In the genomic region with DNA sequence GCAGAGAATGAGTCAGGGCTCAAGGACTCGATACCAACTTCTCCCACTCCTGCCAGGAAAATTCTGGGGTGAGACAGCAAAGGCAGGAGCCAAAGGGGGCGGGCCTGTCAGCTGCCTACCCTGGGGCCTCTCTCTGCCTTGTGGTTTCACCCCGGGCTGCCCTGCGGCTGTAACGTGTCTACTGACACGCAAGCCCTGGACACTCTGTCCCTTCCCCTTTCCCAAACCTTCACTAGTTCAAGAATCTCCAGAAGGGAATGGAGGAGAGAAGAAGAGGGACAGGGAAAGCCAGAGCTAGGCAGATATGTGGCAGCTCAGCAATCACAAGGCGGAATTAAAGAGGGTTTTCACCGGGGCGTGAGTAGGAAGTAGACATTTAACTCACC, we compare ENCODE assay signal across 7 mouse cellular contexts. TPM values are rescaled to one million over a fixed set of nuclear protein-coding genes. Genes with fewer than 3 reads are reported as not detected.
DNase-seq lines count a peak whose midpoint lies in the region; ATAC-seq and TF ChIP-seq lines count a peak whose summit lies in the region.

No protein-coding gene starts in this region.

- ATAC-seq in heart, postnatal 0 days (ENCODE audit: insufficient read depth, low read depth): peak; percentile 78
- ATAC-seq in lung, embryonic 16.5 days (ENCODE audit: low read depth): peak; percentile 90
- peak; percentile 40 for ATAC-seq in neutrophil, adult 5-6 weeks (ENCODE audit: extremely low read depth, insufficient number of reproducible peaks, low FRiP score, poor library complexity, severe bottlenecking)

- H3K9me3 ChIP-seq in MEL (replicated peaks; ENCODE audit: insufficient read depth, low read length): no peaks in the 10 kb centered on the region
- H3K9me3 ChIP-seq in heart, postnatal 0 days (replicated peaks; ENCODE audit: control insufficient read depth, low read length): no peaks in the 10 kb centered on the region
- H3K9me3 ChIP-seq in lung, embryonic 16.5 days (ENCODE audit: control insufficient read depth, low read length): no peaks in the 10 kb centered on the region

- TF ChIP-seq EP300 in MEL (IDR thresholded peaks at IDR 0.05; ENCODE audit: low read depth in 1 of 2, low read length in 2 of 2): peak in 1 of 2 experiments; percentile 16; a peak in 2 of 4 replicates
- TF ChIP-seq EP300 in heart, postnatal 0 days (IDR thresholded peaks at IDR 0.05; ENCODE audit: low read depth): 0 out of 2 replicates have a peak, but pooled peaks have one; percentile 12

- H3K4me1 ChIP-seq in MEL (ENCODE audit: control insufficient read depth in 1 of 2, insufficient read depth in 2 of 2, low read length in 2 of 2): peaks cover 3 to 12% of the 10 kb centered on the region in 2 experiments; a peak in 3 of 4 replicates
- no peaks in the 10 kb centered on the region for H3K4me1 ChIP-seq in embryonic fibroblast, embryonic 13.5 days (ENCODE audit: control insufficient read depth, insufficient read depth, low read length)
- H3K4me1 ChIP-seq in heart, postnatal 0 days (ENCODE audit: control insufficient read depth, insufficient read depth): peaks cover 15% of the 10 kb centered on the region; the same call in 1 of the 2 replicates
- H3K4me1 ChIP-seq in lung, embryonic 16.5 days (replicated peaks; ENCODE audit: control insufficient read depth, insufficient read depth, low read length): peaks cover 13% of the 10 kb centered on the region

- H3K79me2 ChIP-seq in MEL (ENCODE audit: control insufficient read depth, insufficient read depth, low read length, poor library complexity): no peaks in the 10 kb centered on the region; the same call in 1 of the 2 replicates

- H3K4me2 ChIP-seq in heart, postnatal 0 days (ENCODE audit: low read depth, low read length): peak overlapping the region; percentile 83
- peak overlapping the region; percentile 73 for H3K4me2 ChIP-seq in lung, embryonic 16.5 days (ENCODE audit: low read depth, low read length)

- H3K27ac ChIP-seq in MEL (ENCODE audit: control insufficient read depth, low read depth, low read length): peak overlapping the region; percentile 68
- H3K27ac ChIP-seq in embryonic fibroblast, embryonic 13.5 days (ENCODE audit: insufficient read depth, low read length): peak overlapping the region; percentile 100
- H3K27ac ChIP-seq in heart, postnatal 0 days (ENCODE audit: low read depth): peak overlapping the region; percentile 92
- peak overlapping the region; percentile 85 for H3K27ac ChIP-seq in lung, embryonic 16.5 days (ENCODE audit: low read length)

- peak overlapping the region; percentile 48 to 67 for H3K4me3 ChIP-seq in MEL (ENCODE audit: control insufficient read depth in 1 of 2, insufficient read depth in 1 of 2, low read depth in 2 of 2, low read length in 2 of 2)
- H3K4me3 ChIP-seq in embryonic fibroblast, embryonic 13.5 days (ENCODE audit: insufficient read depth, low read length): peak overlapping the region; percentile 52
- H3K4me3 ChIP-seq in heart, postnatal 0 days (ENCODE audit: low read depth, low read length): peak overlapping the region; percentile 53
- H3K4me3 ChIP-seq in lung, embryonic 16.5 days (ENCODE audit: low read length): peak overlapping the region; percentile 46

- H3K36me3 ChIP-seq in MEL (ENCODE audit: control insufficient read depth in 1 of 2, insufficient read depth in 2 of 2, low read length in 2 of 2): peaks cover 0 to 9% of the 10 kb centered on the region in 2 experiments; a peak in 2 of 4 replicates
- H3K36me3 ChIP-seq in heart, postnatal 0 days (replicated peaks; ENCODE audit: control insufficient read depth, insufficient read depth, low read length): no peaks in the 10 kb centered on the region
- no peaks in the 10 kb centered on the region for H3K36me3 ChIP-seq in lung, embryonic 16.5 days (ENCODE audit: control insufficient read depth, insufficient read depth, low read length)

- H3K27me3 ChIP-seq in MEL (ENCODE audit: control insufficient read depth in 1 of 2, insufficient read depth in 2 of 2, low read length in 2 of 2): no peaks in the 10 kb centered on the region
- H3K27me3 ChIP-seq in heart, postnatal 0 days (ENCODE audit: control insufficient read depth, insufficient read depth, low read length): no peaks in the 10 kb centered on the region
- H3K27me3 ChIP-seq in lung, embryonic 16.5 days (ENCODE audit: control insufficient read depth, insufficient read depth, low read depth, low read length): no peaks in the 10 kb centered on the region

- no peak for TF ChIP-seq RAD21 in MEL (IDR thresholded peaks at IDR 0.05; ENCODE audit: low read depth, low read length)

- WGBS in heart, postnatal 0 days: 0% methylated on average over 9 of the region's 9 CpGs
- WGBS in lung, embryonic 16.5 days: 1% methylated on average over 9 of the region's 9 CpGs

- H3K9ac ChIP-seq in MEL (ENCODE audit: control insufficient read depth, low read depth, low read length, poor library complexity, severe bottlenecking): peak overlapping the region; percentile 64
- peak overlapping the region; percentile 62 for H3K9ac ChIP-seq in heart, postnatal 0 days (replicated peaks; ENCODE audit: low read depth, low read length)
- H3K9ac ChIP-seq in lung, embryonic 16.5 days (ENCODE audit: low read length): peak overlapping the region; percentile 64

- TF ChIP-seq CTCF in MEL (IDR thresholded peaks at IDR 0.05 in 2 of 3, conservative IDR thresholded peaks at IDR 0.05 in 1 of 3; ENCODE audit: control insufficient read depth in 1 of 3, insufficient read depth in 1 of 3, low read depth in 2 of 3, low read length in 3 of 3, poor library complexity in 1 of 3, severe bottlenecking in 1 of 3): no peak
- TF ChIP-seq CTCF in embryonic fibroblast, embryonic 13.5 days (IDR thresholded peaks at IDR 0.05; ENCODE audit: borderline replicate concordance, insufficient read depth, low read length): no peak
- no peak for TF ChIP-seq CTCF in heart, postnatal 0 days (IDR thresholded peaks at IDR 0.05; ENCODE audit: low read depth)

- DNase-seq in MEL (ENCODE audit: low read depth, low spot score): no peak
- DNase-seq in adrenal gland, postnatal 14 days: peak; percentile 93
- DNase-seq in heart, postnatal 0 days (ENCODE audit: low spot score): peak; percentile 77
- peak; percentile 62 to 85 for DNase-seq in kidney, postnatal 25 days

- TF ChIP-seq POLR2A in MEL (IDR thresholded peaks at IDR 0.05; ENCODE audit: control insufficient read depth in 1 of 2, insufficient read depth in 1 of 2, low read depth in 1 of 2, low read length in 2 of 2, poor library complexity in 1 of 2): peak; percentile 2 to 52; a peak in 2 of 4 replicates
- peak; percentile 80 for TF ChIP-seq POLR2A in embryonic fibroblast, embryonic 13.5 days (IDR thresholded peaks at IDR 0.05; ENCODE audit: low read depth, low read length)

TF ChIP-seq in MEL, 35 proteins besides CTCF, POLR2A, EP300 and RAD21 (continues in another document):
- TF ChIP-seq RCOR1 (IDR thresholded peaks at IDR 0.05; ENCODE audit: low read depth, low read length) (no peak; the same call in 1 of the 2 replicates), CHD1 (IDR thresholded peaks at IDR 0.05; ENCODE audit: low read depth, low read length) (no peak)

RNA-seq across cellular contexts. Expression of gene Mrpl45, which starts 6.1 kb away (rescaled TPM):
- 72.7 and 74.5 TPM in 2 replicates for total RNA-seq in MEL (2012; rRNA removed)
- polyA plus RNA-seq in MEL (2012; ENCODE audit: insufficient read depth in 1 of 2, insufficient read length in 2 of 2, low read depth in 1 of 2, low replicate concordance in 2 of 2, missing spikeins in 1 of 2): 10 to 100 TPM in 1 of 2 experiments, not detected in 1; 65.0 TPM
- total RNA-seq in adrenal gland, postnatal 14 days (2021): 43.5 and 46.0 TPM in 2 replicates
- 29.2 and 32.4 TPM in 2 replicates for polyA plus RNA-seq in embryonic fibroblast, embryonic 13.5 days (2011; ENCODE audit: insufficient read length, low read depth, missing spikeins)
- total RNA-seq in heart, postnatal 0 days (2014; rRNA removed; ENCODE audit: low replicate concordance): 41.8 and 48.8 TPM in 2 replicates
- 60.3 and 64.6 TPM in 2 replicates for polyA plus RNA-seq in heart, postnatal 0 days (2015; fragmentation: Nextera tagmentation; extraction: Ambion mirVana)
- 42.2 and 43.0 TPM in 2 replicates for polyA plus RNA-seq in lung, embryonic 16.5 days (2015; fragmentation: Nextera tagmentation; extraction: Ambion mirVana)
- 10.2 and 11.3 TPM in 2 replicates for total RNA-seq in neutrophil, adult 5-6 weeks (2017)

RNA-seq across cellular contexts. Expression of gene Npepps, which starts 29.0 kb away (rescaled TPM):
- total RNA-seq in MEL (2012; rRNA removed): 20.5 and 28.1 TPM in 2 replicates
- polyA plus RNA-seq in MEL (2012; ENCODE audit: insufficient read depth in 1 of 2, insufficient read length in 2 of 2, low read depth in 1 of 2, low replicate concordance in 2 of 2, missing spikeins in 1 of 2): 10 to 100 TPM in 1 of 2 experiments, not detected in 1; 41.6 TPM
- total RNA-seq in adrenal gland, postnatal 14 days (2021): 73.2 and 74.2 TPM in 2 replicates
- polyA plus RNA-seq in embryonic fibroblast, embryonic 13.5 days (2011; ENCODE audit: insufficient read length, low read depth, missing spikeins): 137 and 148 TPM in 2 replicates
- total RNA-seq in heart, postnatal 0 days (2014; rRNA removed; ENCODE audit: low replicate concordance): 28.1 and 45.8 TPM in 2 replicates
- polyA plus RNA-seq in heart, postnatal 0 days (2015; fragmentation: Nextera tagmentation; extraction: Ambion mirVana): 54.8 and 56.0 TPM in 2 replicates
- polyA plus RNA-seq in lung, embryonic 16.5 days (2015; fragmentation: Nextera tagmentation; extraction: Ambion mirVana): 74.5 and 86.5 TPM in 2 replicates
- total RNA-seq in neutrophil, adult 5-6 weeks (2017): 51.1 and 52.1 TPM in 2 replicates

RNA-seq across cellular contexts. Expression of gene Gpr179, which starts 42.4 kb away (rescaled TPM):
- under 0.01 and 0.04 TPM in 2 replicates for total RNA-seq in MEL (2012; rRNA removed)
- under 1 TPM in 1 of 2 experiments, not detected in 1; 0.01 TPM for polyA plus RNA-seq in MEL (2012; ENCODE audit: insufficient read depth in 1 of 2, insufficient read length in 2 of 2, low read depth in 1 of 2, low replicate concordance in 2 of 2, missing spikeins in 1 of 2)
- total RNA-seq in adrenal gland, postnatal 14 days (2021): 2.8 and 3.3 TPM in 2 replicates
- polyA plus RNA-seq in embryonic fibroblast, embryonic 13.5 days (2011; ENCODE audit: insufficient read length, low read depth, missing spikeins): not detected in 2 replicates
- total RNA-seq in heart, postnatal 0 days (2014; rRNA removed; ENCODE audit: low replicate concordance): 0.12 TPM in 1 of 2 replicates, not detected in the other
- polyA plus RNA-seq in heart, postnatal 0 days (2015; fragmentation: Nextera tagmentation; extraction: Ambion mirVana): not detected in 2 replicates
- polyA plus RNA-seq in lung, embryonic 16.5 days (2015; fragmentation: Nextera tagmentation; extraction: Ambion mirVana): 0.11 and 0.14 TPM in 2 replicates
- 0.12 TPM in 1 of 2 replicates, not detected in the other for total RNA-seq in neutrophil, adult 5-6 weeks (2017)

RNA-seq across cellular contexts. Expression of gene Socs7, which starts 52.9 kb away (rescaled TPM):
- total RNA-seq in MEL (2012; rRNA removed): 18.7 and 21.0 TPM in 2 replicates
- 10 to 100 TPM in 1 of 2 experiments, not detected in 1; 19.3 TPM for polyA plus RNA-seq in MEL (2012; ENCODE audit: insufficient read depth in 1 of 2, insufficient read length in 2 of 2, low read depth in 1 of 2, low replicate concordance in 2 of 2, missing spikeins in 1 of 2)
- 18.3 TPM in 2 replicates for total RNA-seq in adrenal gland, postnatal 14 days (2021)
- polyA plus RNA-seq in embryonic fibroblast, embryonic 13.5 days (2011; ENCODE audit: insufficient read length, low read depth, missing spikeins): 10.0 and 10.6 TPM in 2 replicates
- total RNA-seq in heart, postnatal 0 days (2014; rRNA removed; ENCODE audit: low replicate concordance): 15.4 and 20.7 TPM in 2 replicates
- polyA plus RNA-seq in heart, postnatal 0 days (2015; fragmentation: Nextera tagmentation; extraction: Ambion mirVana): 1.6 and 2.1 TPM in 2 replicates
- 3.2 TPM in 2 replicates for polyA plus RNA-seq in lung, embryonic 16.5 days (2015; fragmentation: Nextera tagmentation; extraction: Ambion mirVana)
- 12.8 and 13.6 TPM in 2 replicates for total RNA-seq in neutrophil, adult 5-6 weeks (2017)

Comparison
In these comparisons a context has a peak if more than half of its experiments do, and no peak if none do; other contexts are left out.
1. ATAC-seq: peak in every context shown above with its lines; median percentile 90 in lung, embryonic 16.5 days; 78 in heart, postnatal 0 days; 40 in neutrophil, adult 5-6 weeks.